Mouse (Mus musculus) erythroblast, adult 5-6 weeks (primary cell): ENCODE measurements around the gene Poc1b. TPM values are rescaled to one million over a fixed set of nuclear protein-coding genes. Genes with fewer than 3 reads are reported as not detected.

Experiments used
- ATAC-seq: replicated peaks from 2 replicates; pipeline ENCODE4 v1.8.0; 2016; ENCODE audit warnings: moderate number of reproducible peaks, mild to moderate bottlenecking, moderate TSS enrichment, inconsistent platforms; ENCODE audit not compliant: poor library complexity, low FRiP score, severe bottlenecking
- total RNA-seq, 2 experiments: library from RNA; stranded (forward) in 1 of 2; stranded (reverse) in 1 of 2; fragments of 150-400 nt in 1 of 2; fragments of 200-764, 138-1000 nt in 1 of 2; gene quantifications; 2 replicates each; pipeline versions ENCODE4 v1.2.3 to v1.2.4; 2015 to 2017; ENCODE audit warnings: low replicate concordance in 2 of 2

The Poc1b gene
- total RNA-seq, 2 experiments from 2014 or later = 3.7 to 18.6 TPM

DNA sequence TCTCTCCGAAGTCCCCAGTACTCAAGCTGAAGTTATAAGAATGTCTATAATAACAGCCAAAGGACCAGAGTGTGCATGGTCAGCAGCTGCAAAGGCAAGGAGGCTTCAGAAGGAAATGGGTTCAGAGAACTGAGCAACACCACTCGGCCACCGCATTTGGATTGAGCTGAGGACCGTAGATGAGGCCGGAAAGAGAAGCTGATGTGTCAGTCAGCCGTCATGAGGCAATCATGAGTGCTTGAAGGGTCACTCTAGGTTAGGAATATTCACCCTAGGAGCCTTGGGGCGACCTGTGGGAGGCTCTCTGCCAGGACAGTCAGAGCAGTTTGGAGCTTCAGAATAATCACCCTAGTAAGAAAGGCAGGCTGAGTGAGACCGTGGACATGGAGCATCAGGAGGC, 74.7 kb downstream of the Poc1b start:
- ATAC-seq = no peak

DNA sequence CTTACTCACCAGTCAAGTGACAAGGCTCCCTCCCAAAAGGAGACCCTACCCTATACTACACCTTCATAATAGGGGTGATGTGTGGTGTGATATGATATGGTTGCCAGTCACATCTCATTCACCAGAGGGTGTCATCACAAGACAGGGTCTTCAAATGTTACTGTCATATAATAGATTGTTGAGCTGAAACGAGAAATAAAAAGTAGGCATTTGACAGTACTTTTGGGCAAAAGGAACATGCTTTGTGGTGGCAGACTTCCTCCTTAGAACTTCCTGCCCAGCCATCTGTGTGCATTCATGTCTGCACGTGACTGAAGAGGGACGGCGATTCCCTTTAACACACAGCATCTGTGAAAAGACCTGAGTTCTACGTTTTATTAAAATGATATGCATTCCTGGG, 75.3 kb downstream of the Poc1b start:
- ATAC-seq = no peak

DNA sequence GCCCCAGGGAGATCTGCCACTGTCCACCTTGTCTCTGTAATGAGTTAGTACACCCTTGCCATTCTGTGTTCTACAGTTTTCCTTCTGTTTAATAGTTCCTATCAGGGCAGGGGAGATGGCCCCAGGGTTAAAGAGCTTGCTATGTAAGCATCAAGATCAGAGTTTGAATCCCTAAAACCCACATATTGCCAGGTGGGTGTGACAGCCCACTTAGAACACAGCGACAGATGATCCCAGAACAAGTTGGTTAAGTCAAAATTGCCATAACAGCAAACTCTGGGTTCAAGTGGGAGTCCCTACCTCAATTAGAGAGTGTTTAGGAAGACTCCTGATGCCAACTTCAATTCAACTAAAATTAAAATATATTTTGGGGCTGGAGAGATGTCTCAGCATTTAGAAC, 81.3 kb downstream of the Poc1b start:
- no peak for ATAC-seq

DNA sequence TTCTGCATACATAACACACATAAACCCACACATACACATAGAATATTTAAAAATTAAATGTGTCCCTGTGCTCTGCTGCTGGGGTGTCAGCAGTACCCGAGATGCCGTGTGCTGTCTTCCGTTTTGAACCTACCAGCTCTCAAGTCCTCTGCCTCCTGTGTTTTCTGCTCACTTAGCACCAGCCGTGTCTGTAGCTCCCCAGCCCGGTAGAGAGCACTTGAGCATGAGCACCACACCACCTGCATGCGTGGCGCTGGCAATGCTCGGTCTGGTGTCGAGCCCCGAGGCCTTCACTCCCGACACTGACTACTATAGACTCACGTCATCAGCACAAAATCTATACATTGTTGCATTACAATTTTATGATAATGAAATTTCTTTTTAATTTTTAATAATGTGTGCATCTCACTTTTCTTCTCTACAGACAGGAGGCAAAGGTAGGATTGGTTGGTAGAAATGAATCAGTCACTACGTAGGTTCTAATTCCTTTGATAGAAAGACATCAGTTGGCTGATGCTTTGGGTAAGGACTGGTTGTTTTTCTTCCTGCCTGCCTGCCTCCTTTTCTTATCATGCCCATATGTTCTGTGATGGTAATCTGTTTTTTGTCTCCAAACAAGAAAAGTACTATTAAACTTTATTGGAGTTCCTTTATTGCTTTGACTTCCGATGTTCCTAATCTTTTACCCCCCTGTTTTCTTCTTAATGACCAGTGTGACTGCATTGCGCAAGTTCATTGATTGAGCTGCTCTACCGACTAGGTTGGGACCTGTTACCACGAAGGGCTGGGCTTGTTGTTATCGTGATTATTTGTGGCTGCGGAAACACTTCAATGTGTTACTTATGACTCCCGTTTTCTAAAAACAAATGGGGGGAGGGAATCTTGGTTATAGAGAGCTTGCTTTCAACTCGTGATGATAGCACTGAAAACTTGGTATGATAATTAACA, 82.1 kb downstream of the Poc1b start:
- ATAC-seq = no peak

- no peak for ATAC-seq
These were observed 84.0 kb downstream of the Poc1b start for GRCm38 (mm10) chr10:99190798-99191197.

GRCm38 (mm10) chr10:99194451-99195055, 87.7 kb downstream of the Poc1b start:
- no peak for ATAC-seq

DNA sequence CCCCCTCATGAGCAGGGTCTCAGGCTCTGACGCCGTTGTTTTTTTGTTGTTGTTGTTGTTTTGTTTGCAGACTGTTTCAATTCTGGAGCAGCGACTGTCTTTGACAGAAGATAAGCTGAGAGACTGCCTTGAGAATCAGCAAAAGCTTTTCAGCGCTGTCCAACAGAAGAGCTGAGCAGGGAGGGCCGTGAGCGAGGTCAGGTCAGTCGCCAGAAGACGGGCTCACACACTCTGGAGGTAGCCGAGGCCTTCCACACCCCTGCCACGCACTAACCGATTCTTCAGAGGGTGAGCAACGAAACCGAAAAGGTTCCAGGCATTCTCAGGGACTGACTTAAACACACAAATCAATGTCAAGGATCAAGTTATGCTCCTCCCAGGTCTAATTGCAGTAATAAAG, 89.7 kb downstream of the Poc1b start:
- no peak for ATAC-seq

DNA sequence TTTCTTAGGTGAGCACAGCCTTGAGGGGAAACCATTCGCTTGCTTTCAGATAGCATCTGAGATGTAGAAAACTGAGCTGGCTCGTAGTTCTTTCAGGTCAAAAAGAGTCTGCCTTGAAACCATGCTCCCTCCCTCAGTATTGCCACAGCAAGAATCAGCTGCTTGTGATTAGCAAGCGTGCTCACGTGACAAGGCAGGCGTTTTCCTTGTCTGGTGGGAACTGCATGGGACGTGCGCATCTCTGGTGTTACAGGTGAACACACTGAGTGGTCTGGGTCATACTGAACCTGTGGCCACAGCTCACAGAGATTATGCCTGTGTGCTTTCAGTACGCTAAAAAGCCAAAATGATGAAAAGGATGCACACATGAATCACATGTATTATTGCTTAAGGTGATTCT, 90.3 kb downstream of the Poc1b start:
- ATAC-seq = no peak

GRCm38 (mm10) chr10:99197607-99198305, 90.9 kb downstream of the Poc1b start:
- no peak for ATAC-seq

DNA sequence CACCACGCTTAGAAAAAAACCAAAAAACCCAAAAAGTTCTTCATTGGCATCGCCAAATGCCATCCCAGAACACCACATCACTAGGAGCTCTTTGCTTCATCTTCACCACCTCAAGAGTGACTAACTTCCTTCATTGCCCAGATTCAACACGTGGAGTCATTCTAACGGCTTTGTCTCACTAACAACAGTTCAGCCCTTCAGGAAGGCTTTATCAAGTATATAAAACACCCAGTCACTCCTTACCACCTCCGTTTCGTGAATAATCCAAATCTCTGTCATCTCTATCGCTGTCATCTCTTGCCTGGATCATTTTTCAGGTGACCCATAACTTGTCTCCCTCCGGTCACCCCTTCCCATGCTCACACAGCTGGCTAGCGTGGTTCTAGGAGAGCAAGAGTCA, 92.1 kb downstream of the Poc1b start:
- no peak for ATAC-seq

DNA sequence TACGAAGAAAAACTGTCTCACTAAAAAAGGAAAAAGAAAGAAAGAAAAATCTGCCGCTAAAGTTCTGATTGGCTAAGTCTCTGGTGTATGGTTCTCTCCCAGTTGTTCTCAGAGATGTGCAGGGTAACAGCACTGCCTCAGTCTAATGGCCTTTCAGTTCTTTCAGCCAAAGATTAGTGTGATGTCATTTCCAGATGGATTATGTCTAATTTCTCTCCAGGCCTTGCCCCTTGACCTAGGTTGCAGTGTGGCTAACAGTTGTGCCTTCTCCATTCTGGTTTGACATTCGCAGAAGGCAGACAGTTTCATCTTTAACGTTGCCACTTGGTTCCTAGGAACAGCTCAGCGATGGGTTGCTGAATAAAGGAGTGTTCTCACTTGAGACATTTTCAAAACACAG, 94.1 kb downstream of the Poc1b start:
- no peak for ATAC-seq

GRCm38 (mm10) chr10:99201786-99202185, 95.0 kb downstream of the Poc1b start:
- ATAC-seq = no peak

DNA sequence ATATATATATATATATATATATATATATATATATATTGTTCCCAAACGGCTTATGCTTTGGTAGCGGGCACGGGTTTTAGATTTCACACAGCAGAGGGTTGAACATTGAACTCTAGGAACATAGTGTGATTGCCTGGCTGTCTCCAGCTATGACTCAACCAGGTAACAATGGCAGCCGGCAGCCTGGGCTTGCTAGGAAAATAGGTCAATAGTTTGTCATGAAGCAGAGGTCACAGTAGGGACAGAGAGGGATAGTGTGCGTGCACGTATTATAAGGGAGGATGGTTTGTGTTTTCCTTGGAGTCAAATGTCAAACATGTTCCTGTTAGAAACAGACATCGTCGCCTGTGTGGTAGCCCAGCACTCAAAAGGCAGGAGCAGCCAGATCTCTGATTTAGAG, 95.5 kb downstream of the Poc1b start:
- no peak for ATAC-seq

GRCm38 (mm10) chr10:99203163-99203562, 96.3 kb downstream of the Poc1b start:
- ATAC-seq = no peak

- ATAC-seq = no peak
These were observed 97.0 kb downstream of the Poc1b start for GRCm38 (mm10) chr10:99203577-99204487.

DNA sequence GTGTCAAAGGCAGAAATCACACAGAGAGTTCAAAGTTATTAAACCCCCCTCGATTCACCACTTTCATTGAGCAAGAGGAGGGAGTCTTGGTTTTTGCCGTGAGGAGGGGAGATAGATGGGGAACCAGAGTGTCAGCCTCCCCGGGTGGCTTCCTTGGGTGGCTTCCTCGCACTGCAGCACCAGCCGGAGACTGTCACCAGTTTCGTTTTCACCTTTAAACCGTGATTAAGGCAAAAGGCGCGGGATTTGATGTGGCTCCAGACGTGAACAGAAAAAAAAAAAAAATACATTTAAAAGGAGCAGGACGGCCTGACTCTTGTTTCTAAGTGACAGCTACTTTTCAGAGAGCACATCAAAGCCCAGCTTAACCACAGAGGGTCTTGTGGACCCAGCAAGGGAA, 97.7 kb downstream of the Poc1b start:
- ATAC-seq = no peak

DNA sequence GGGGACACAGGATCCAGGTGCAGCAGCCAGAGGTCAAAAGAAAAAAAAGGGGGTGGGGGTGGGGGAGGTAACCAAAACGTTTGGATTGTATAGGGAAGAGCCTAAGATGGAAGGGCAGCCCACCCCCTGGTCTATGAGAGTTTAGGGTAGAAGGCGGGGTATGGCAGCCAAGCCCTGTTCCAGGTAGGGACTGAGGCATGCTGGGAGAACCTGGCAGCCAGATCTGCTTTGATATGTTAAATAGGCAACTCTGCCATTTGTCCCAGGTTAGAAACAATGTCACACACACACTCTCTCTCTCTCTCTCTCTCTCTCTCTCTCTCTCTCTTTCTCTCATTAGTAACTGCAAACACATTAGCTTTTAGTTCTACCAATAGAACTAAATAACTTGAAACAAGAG, 100.3 kb downstream of the Poc1b start:
- no peak for ATAC-seq

- no peak for ATAC-seq
These were observed 102.4 kb downstream of the Poc1b start for GRCm38 (mm10) chr10:99209146-99209800.

- ATAC-seq = no peak
These were observed 104.2 kb downstream of the Poc1b start for GRCm38 (mm10) chr10:99211021-99211420.
